Mouse (Mus musculus) liver, postnatal 0 days (tissue): ENCODE results near the gene Srprb. TPM values are rescaled to one million over a fixed set of nuclear protein-coding genes. Genes with fewer than 3 reads are reported as not detected.

Experiments used
- ATAC-seq: fragments of 200-750 bp; cut with Nextera tagmentation; 2 replicates; pipeline ENCODE4 v1.8.0; 2017; ENCODE audit warnings: mild to moderate bottlenecking, moderate library complexity
- DNase-seq: peaks from one replicate; pipeline ENCODE4 v3.0.0-alpha.2; 2016
- H3K27ac ChIP-seq: fragments of 300-500 bp; sonication (generic); 2 replicates; pipeline ENCODE4 v1.5.1; 2014; ENCODE audit warnings: antibody characterized with exemption, moderate library complexity, mild to moderate bottlenecking, low read depth
- H3K27me3 ChIP-seq: fragments of 300-500 bp; sonication (generic); 2 replicates; pipeline ENCODE4 v1.6.1; 2014; ENCODE audit warnings: low read length, control low read depth, mixed read lengths; ENCODE audit not compliant: insufficient read depth
- H3K36me3 ChIP-seq: fragments of 300-500 bp; sonication (generic); replicated peaks from 2 replicates; pipeline ENCODE4 v1.6.1; 2014; ENCODE audit warnings: mild to moderate bottlenecking, control low read depth, low read length, moderate library complexity, mixed read lengths; ENCODE audit not compliant: insufficient read depth
- H3K4me1 ChIP-seq: fragments of 300-500 bp; sonication (generic); 2 replicates; pipeline ENCODE4 v1.6.1; 2014; ENCODE audit warnings: antibody characterized with exemption, mild to moderate bottlenecking, control low read depth; ENCODE audit not compliant: insufficient read depth
- H3K4me2 ChIP-seq: fragments of 300-500 bp; sonication (generic); 2 replicates; pipeline ENCODE4 v1.6.1; 2014; ENCODE audit warnings: low read depth, mild to moderate bottlenecking, low read length, moderate library complexity, mixed read lengths
- H3K4me3 ChIP-seq: fragments of 300-500 bp; sonication (generic); 2 replicates; pipeline ENCODE4 v1.5.1; 2014; ENCODE audit warnings: low read depth, low read length
- H3K9ac ChIP-seq: fragments of 300-500 bp; sonication (generic); replicated peaks from 2 replicates; pipeline ENCODE4 v1.6.1; 2014; ENCODE audit warnings: mild to moderate bottlenecking, moderate library complexity
- H3K9me3 ChIP-seq: fragments of 300-500 bp; sonication (generic); 2 replicates; pipeline ENCODE4 v1.6.1; 2016; ENCODE audit warnings: mild to moderate bottlenecking, control low read depth, low read length, mixed read lengths
- CTCF ChIP-seq: sonication (generic); IDR thresholded peaks from 2 replicates; pipeline ENCODE4 v1.5.1; 2016; ENCODE audit warnings: antibody characterized with exemption, low read depth
- EP300 ChIP-seq: IDR thresholded peaks from 2 replicates; pipeline ENCODE4 v1.6.1; 2016; ENCODE audit warnings: antibody characterized with exemption, low read depth, mild to moderate bottlenecking
- WGBS: fragments of 180-500 bp; shearing (Covaris S2); extraction: QIAGEN DNeasy Blood & Tissue Kit; methylation state at CpG from one replicate; pipeline ENCODE4 v1.1.7; 2014; ENCODE audit not compliant: insufficient replicate concordance; 5-methylcytosine and 5-hydroxymethylcytosine counted together
- polyA plus RNA-seq: library from polyadenylated mRNA; unstranded; fragments of >200 nt; fragmentation: Nextera tagmentation; extraction: Ambion mirVana; gene quantifications from 2 replicates; pipeline ENCODE4 v1.2.1, GENCODE M21; 2015

The Srprb gene
- polyA plus RNA-seq, 1 experiment from 2014 or later: 10.8 TPM

- no peak overlapping the region; the same call in 1 of the 2 replicates for H3K4me2 ChIP-seq
- H3K36me3 ChIP-seq: no peaks in the 10 kb centered on the region
- WGBS: 41% methylated on average over 7 of the region's 7 CpGs
- TF ChIP-seq CTCF (no peak), EP300 (0 out of 2 replicates have a peak, but pooled peaks have one; percentile 40)
- H3K9ac ChIP-seq: peak overlapping the region; percentile 41; the same call in 1 of the 2 replicates
- ATAC-seq (peak; percentile 64), DNase-seq (peak; percentile 45)
- H3K27ac ChIP-seq: peak overlapping the region; percentile 96
- H3K4me1 ChIP-seq: peaks cover 33% of the 10 kb centered on the region
- no peaks in the 10 kb centered on the region for H3K27me3 ChIP-seq
- H3K9me3 ChIP-seq: no peaks in the 10 kb centered on the region
- no peak overlapping the region for H3K4me3 ChIP-seq
Measured at GRCm38 (mm10) chr9:103234565-103235165, 32.7 kb upstream of the Srprb start.

GRCm38 (mm10) chr9:103234059-103234458, 32.1 kb upstream of the Srprb start:
- Histone ChIP-seq H3K4me1 (peaks cover 33% of the 10 kb centered on the region), H3K36me3 (no peaks in the 10 kb centered on the region), H3K27ac (peak overlapping the region; percentile 96), H3K4me2 (no peak overlapping the region; the same call in 1 of the 2 replicates), H3K9ac (no peak overlapping the region; the same call in 1 of the 2 replicates), H3K9me3 (no peaks in the 10 kb centered on the region), H3K27me3 (no peaks in the 10 kb centered on the region), H3K4me3 (no peak overlapping the region)
- DNase-seq: peak; percentile 51
- ATAC-seq: peak; percentile 48
- WGBS: 32% methylated on average over 7 of the region's 7 CpGs
- TF ChIP-seq EP300 (no peak), CTCF (no peak)

GRCm38 (mm10) chr9:103233006-103233395, 31.1 kb upstream of the Srprb start:
- 40% methylated on average over 7 of the region's 7 CpGs for WGBS
- no peak for TF ChIP-seq CTCF
- no peak for TF ChIP-seq EP300

GRCm38 (mm10) chr9:103232232-103233005, 30.5 kb upstream of the Srprb start:
- no peak overlapping the region for H3K4me3 ChIP-seq
- DNase-seq: no peak
- no peaks in the 10 kb centered on the region for H3K9me3 ChIP-seq
- ATAC-seq: no peak
- 65% methylated on average over 7 of the region's 7 CpGs for WGBS
- H3K9ac ChIP-seq: no peak overlapping the region
- H3K4me1 ChIP-seq: peaks cover 33% of the 10 kb centered on the region
- peak overlapping the region; percentile 96 for H3K27ac ChIP-seq
- no peaks in the 10 kb centered on the region for H3K27me3 ChIP-seq
- no peak overlapping the region for H3K4me2 ChIP-seq
- no peak for TF ChIP-seq EP300
- TF ChIP-seq CTCF: no peak
- peaks cover 3% of the 10 kb centered on the region; the same call in 1 of the 2 replicates for H3K36me3 ChIP-seq

More at GRCm38 (mm10) chr9:103233006-103233395, 31.1 kb upstream of the Srprb start:
- Histone ChIP-seq H3K36me3 (no peaks in the 10 kb centered on the region), H3K27me3 (no peaks in the 10 kb centered on the region), H3K27ac (peak overlapping the region; percentile 96), H3K4me3 (no peak overlapping the region), H3K4me2 (no peak overlapping the region), H3K4me1 (peaks cover 33% of the 10 kb centered on the region), H3K9me3 (no peaks in the 10 kb centered on the region), H3K9ac (no peak overlapping the region)
- no peak for ATAC-seq
- no peak for DNase-seq

- WGBS: 3% methylated on average over 29 of the region's 29 CpGs
- peak within 1 kb of the TSS; percentile 91 for H3K27ac ChIP-seq
- H3K9ac ChIP-seq: peak within 1 kb of the TSS; percentile 66
- peaks cover 33% of the 10 kb centered on the region for H3K4me1 ChIP-seq
- ATAC-seq (peak; percentile 74), DNase-seq (peak; percentile 86)
- H3K4me2 ChIP-seq: peak within 1 kb of the TSS; percentile 63
- peak within 1 kb of the TSS; percentile 56 for H3K4me3 ChIP-seq
- peaks cover 16% of the 10 kb centered on the region for H3K36me3 ChIP-seq
- H3K27me3 ChIP-seq: no peaks in the 10 kb centered on the region
- H3K9me3 ChIP-seq: no peaks in the 10 kb centered on the region
- TF ChIP-seq CTCF: no peak
- peak; percentile 78; the same call in 1 of the 2 replicates for TF ChIP-seq EP300
Measured at GRCm38 (mm10) chr9:103230151-103230951, 28.4 kb upstream of the Srprb start, which contains the start of the genes Gm20425 and Trf. Gm20425 (minus strand) TSS chr9:103230307. Trf (minus strand) TSS chr9:103230444.
